Mouse (Mus musculus) bone marrow macrophage, adult 2 months (primary cell): ENCODE data around the gene Vmn1r78.

Experiments used
- CTCF ChIP-seq: IDR thresholded peaks from 2 replicates; pipeline ENCODE4 v1.5.1; 2012; ENCODE audit warnings: low read depth, mild to moderate bottlenecking, low read length, moderate library complexity
- POLR2A ChIP-seq: IDR thresholded peaks from 2 replicates; pipeline ENCODE4 v1.6.1; 2012; ENCODE audit warnings: mild to moderate bottlenecking, low read depth, low read length, borderline replicate concordance

GRCm38 (mm10) chr7:12204141-12204540, 54.1 kb downstream of the Vmn1r78 start:
- TF ChIP-seq CTCF (no peak), POLR2A (no peak)
